Mouse (Mus musculus) midbrain, embryonic 11.5 days (tissue): ENCODE data around the gene Ppme1. TPM values are rescaled to one million over a fixed set of nuclear protein-coding genes. Genes with fewer than 3 reads are reported as not detected.

Experiments used
- ATAC-seq: fragments of 200-750 bp; cut with Nextera tagmentation; 2 replicates; pipeline ENCODE4 v1.8.0; 2017; ENCODE audit warnings: moderate TSS enrichment, moderate library complexity; ENCODE audit not compliant: low FRiP score
- DNase-seq: peaks from one replicate; pipeline ENCODE4 v3.0.0; 2015; ENCODE audit warnings: low spot score; ENCODE audit errors: missing footprints
- H3K27ac ChIP-seq: fragments of 300-500 bp; sonication (generic); 2 replicates; pipeline ENCODE4 v1.5.1; 2014; ENCODE audit warnings: low read depth, low read length
- H3K27me3 ChIP-seq: fragments of 300-500 bp; sonication (generic); 2 replicates; pipeline ENCODE4 v1.6.1; 2014; ENCODE audit warnings: mild to moderate bottlenecking, low read length, moderate library complexity, mixed read lengths; ENCODE audit not compliant: control insufficient read depth, insufficient read depth
- H3K36me3 ChIP-seq: fragments of 300-500 bp; sonication (generic); 2 replicates; pipeline ENCODE4 v1.6.1; 2014; ENCODE audit warnings: mild to moderate bottlenecking, low read length, moderate library complexity, mixed read lengths; ENCODE audit not compliant: control insufficient read depth, insufficient read depth
- H3K4me1 ChIP-seq: fragments of 300-500 bp; sonication (generic); 2 replicates; pipeline ENCODE4 v1.6.1; 2014; ENCODE audit warnings: low read length; ENCODE audit not compliant: control insufficient read depth, insufficient read depth
- H3K4me2 ChIP-seq: fragments of 300-500 bp; sonication (generic); 2 replicates; pipeline ENCODE4 v1.6.1; 2014; ENCODE audit warnings: mild to moderate bottlenecking, moderate library complexity
- H3K4me3 ChIP-seq: fragments of 300-500 bp; sonication (generic); 2 replicates; pipeline ENCODE4 v1.5.1; 2014; ENCODE audit warnings: low read depth, low read length
- H3K9ac ChIP-seq: fragments of 300-500 bp; sonication (generic); 2 replicates; pipeline ENCODE4 v1.6.1; 2014; ENCODE audit warnings: low read length
- H3K9me3 ChIP-seq: fragments of 300-500 bp; sonication (generic); 2 replicates; pipeline ENCODE4 v1.6.1; 2016; ENCODE audit warnings: low read length; ENCODE audit not compliant: control insufficient read depth
- WGBS: fragments of 180-500 bp; shearing (Covaris S2); extraction: QIAGEN DNeasy Blood & Tissue Kit; methylation state at CpG from one replicate; pipeline ENCODE4 v1.1.7; 2014; 5-methylcytosine and 5-hydroxymethylcytosine counted together
- polyA plus RNA-seq: library from polyadenylated mRNA; unstranded; fragments of >200 nt; fragmentation: Nextera tagmentation; extraction: Ambion mirVana; gene quantifications from 2 replicates; pipeline ENCODE4 v1.2.1, GENCODE M21; 2014

The Ppme1 gene
- polyA plus RNA-seq, 1 experiment from 2014 or later, result 95.4 TPM

DNA sequence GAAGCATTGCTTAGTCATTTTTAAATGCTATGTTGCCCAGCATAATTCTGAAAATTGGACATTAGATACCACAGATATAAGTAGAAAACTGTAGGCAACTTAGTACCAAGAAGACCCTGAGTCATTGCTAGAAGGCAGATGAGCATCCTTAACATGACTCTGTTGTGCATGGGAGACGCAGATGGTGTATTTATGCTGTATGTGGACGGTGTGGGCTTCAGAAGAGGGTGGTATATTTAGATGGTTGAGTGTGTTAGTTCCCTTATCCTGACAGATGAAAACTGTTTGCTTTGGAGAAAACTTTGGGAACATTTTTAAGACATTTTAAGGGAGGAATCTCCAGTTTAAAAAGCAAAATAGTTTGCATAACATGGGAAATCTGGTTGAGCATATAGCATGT is 16.1 kb upstream of the Ppme1 start:
- Histone ChIP-seq H3K36me3 (peaks cover 4% of the 10 kb centered on the region), H3K9ac (no peak overlapping the region), H3K27me3 (no peaks in the 10 kb centered on the region), H3K4me3 (no peak overlapping the region), H3K4me1 (no peaks in the 10 kb centered on the region), H3K9me3 (no peaks in the 10 kb centered on the region), H3K4me2 (no peak overlapping the region), H3K27ac (no peak overlapping the region)
- DNase-seq (peak; percentile 8), ATAC-seq (no peak)
- WGBS, result 94% methylated on average over 2 of the region's 2 CpGs

DNA sequence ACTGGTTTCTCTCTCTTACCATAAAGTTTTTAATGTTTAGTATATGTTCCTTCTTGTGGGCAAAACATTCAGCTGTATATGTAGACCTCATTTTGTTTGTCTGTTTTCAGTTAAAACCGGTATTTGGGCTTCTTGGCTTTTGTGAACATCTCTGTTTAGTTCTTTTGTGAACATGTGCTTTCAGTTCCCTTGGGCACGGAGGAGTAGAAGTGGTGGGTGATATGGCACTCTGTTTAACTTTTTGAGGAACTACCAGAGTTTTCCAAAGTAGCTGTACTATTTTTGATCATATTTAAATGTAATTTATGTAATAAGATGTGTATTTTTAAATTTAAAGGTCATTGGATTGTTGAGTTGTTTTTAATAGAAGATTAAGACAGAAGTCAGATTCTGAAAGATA is 11.1 kb upstream of the Ppme1 start:
- DNase-seq (no peak), ATAC-seq (no peak)
- Histone ChIP-seq H3K4me2 (no peak overlapping the region), H3K4me3 (no peak overlapping the region), H3K9ac (no peak overlapping the region), H3K36me3 (peaks cover 14% of the 10 kb centered on the region), H3K27me3 (no peaks in the 10 kb centered on the region), H3K27ac (no peak overlapping the region), H3K9me3 (no peaks in the 10 kb centered on the region), H3K4me1 (no peaks in the 10 kb centered on the region)
- 90% methylated on average over 2 of the region's 2 CpGs for WGBS

DNA sequence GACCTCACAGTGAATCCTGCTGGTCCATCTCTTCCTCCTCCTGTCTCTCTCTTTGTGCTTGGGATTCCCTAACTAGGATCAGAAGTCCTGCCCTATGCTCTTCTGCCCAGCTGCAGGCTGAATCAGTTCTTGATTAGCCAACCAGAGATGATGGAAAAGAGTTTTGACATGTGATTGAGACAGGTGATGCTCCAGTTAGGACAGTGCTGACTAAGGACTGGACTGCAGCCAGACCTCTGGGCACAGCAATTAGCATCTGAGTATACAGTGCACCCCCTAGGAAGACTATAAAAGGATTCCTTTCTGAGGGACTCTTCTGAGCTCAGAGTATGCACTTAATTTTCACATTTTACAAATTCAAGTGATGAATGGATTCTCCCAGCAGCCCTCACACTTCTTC is 9.1 kb upstream of the Ppme1 start:
- DNase-seq (peak; percentile 54), ATAC-seq (no peak)
- H3K4me2 ChIP-seq, result no peak overlapping the region
- peaks cover 11% of the 10 kb centered on the region for H3K36me3 ChIP-seq
- no peak overlapping the region for H3K4me3 ChIP-seq
- no peaks in the 10 kb centered on the region for H3K27me3 ChIP-seq
- H3K9ac ChIP-seq, result no peak overlapping the region
- no peaks in the 10 kb centered on the region for H3K4me1 ChIP-seq
- no peaks in the 10 kb centered on the region for H3K9me3 ChIP-seq
- no peak overlapping the region for H3K27ac ChIP-seq

DNA sequence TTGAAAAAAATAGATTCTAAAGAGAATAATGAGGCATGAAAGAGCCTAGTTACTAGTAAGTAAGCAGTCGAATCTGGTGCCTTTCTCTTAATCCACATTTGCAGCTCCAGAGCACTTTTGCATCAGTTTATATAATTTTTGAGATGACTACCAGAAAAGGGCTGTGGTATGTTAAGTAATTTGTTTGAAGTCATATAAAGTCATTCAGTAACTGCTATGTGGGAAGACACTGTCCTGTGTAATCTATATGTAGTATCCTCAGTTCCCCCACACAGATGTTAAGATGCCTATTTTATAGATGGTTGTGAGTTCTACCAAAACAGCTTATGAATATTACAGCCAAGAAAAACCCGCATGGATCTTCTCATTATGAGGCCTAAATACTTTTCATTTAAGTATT is 6.2 kb upstream of the Ppme1 start:
- no peak overlapping the region for H3K27ac ChIP-seq
- H3K4me1 ChIP-seq, result peaks cover 2% of the 10 kb centered on the region; the same call in 1 of the 2 replicates
- H3K36me3 ChIP-seq, result peaks cover 18% of the 10 kb centered on the region
- H3K9me3 ChIP-seq, result no peaks in the 10 kb centered on the region
- no peak overlapping the region for H3K4me3 ChIP-seq
- no peak overlapping the region for H3K9ac ChIP-seq
- ATAC-seq (no peak), DNase-seq (peak; percentile 26)
- WGBS, result 92% methylated on average over 2 of the region's 2 CpGs
- no peaks in the 10 kb centered on the region for H3K27me3 ChIP-seq
- H3K4me2 ChIP-seq, result no peak overlapping the region

DNA sequence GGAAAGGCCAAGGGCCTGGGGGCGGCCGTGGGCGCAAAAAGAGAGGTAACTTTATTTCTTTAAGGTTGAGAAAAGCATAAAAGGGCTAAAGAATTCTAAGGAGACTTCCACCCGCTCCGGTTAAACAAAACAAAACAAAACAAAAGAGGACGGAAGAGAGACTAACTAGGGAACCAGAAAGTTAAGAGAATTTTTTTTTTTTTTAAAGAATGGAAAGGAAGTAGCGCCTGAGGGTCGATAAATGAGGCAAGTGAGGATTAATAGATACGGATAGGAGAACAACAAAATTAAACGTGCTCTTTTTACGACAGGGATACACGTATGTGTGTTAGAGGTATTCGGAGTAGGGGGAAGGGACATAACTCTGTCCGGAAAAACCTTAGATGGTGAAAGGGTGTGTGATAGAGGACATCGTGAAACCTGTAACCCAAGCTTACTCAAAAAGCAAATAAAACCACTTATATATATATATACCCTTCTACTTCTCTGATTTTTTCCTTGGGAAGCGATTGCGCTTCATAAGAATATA is 409 bp upstream of the Ppme1 start:
- Histone ChIP-seq H3K4me3 (peak overlapping the region; percentile 75), H3K4me2 (peak overlapping the region; percentile 47), H3K27ac (peak overlapping the region; percentile 71), H3K9ac (peak overlapping the region; percentile 75), H3K9me3 (no peaks in the 10 kb centered on the region), H3K27me3 (no peaks in the 10 kb centered on the region), H3K4me1 (peaks cover 12% of the 10 kb centered on the region), H3K36me3 (peaks cover 7% of the 10 kb centered on the region; the same call in 1 of the 2 replicates)
- 7% methylated on average over 17 of the region's 17 CpGs for WGBS
- DNase-seq, result no peak
- ATAC-seq, result no peak

DNA sequence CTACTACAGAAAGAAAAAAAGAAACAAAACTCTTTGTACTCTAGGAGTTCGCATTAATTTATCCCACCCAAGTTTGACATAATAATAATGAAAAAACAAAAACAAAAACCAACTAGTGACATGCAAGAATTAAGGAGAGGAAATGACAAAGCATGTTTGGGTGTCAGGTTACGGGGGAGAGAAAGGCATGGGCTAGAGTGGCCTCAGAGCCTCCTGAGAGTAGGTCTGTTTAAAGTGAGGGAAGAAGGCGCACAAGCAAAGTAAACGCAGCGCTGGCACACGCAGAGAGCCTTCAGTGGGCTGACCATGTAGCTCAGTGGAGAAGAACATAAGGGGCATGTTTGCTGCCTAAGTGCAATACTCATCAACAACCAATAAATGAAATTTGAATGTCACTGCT is 7.2 kb downstream of the Ppme1 start:
- no peaks in the 10 kb centered on the region for H3K9me3 ChIP-seq
- H3K36me3 ChIP-seq, result no peaks in the 10 kb centered on the region
- no peak for DNase-seq
- no peak overlapping the region for H3K4me2 ChIP-seq
- H3K4me1 ChIP-seq, result no peaks in the 10 kb centered on the region; the same call in 1 of the 2 replicates
- no peak overlapping the region for H3K4me3 ChIP-seq
- WGBS, result 63% methylated on average over 6 of the region's 6 CpGs
- ATAC-seq, result no peak
- H3K9ac ChIP-seq, result no peak overlapping the region
- no peak overlapping the region for H3K27ac ChIP-seq
- no peaks in the 10 kb centered on the region for H3K27me3 ChIP-seq

DNA sequence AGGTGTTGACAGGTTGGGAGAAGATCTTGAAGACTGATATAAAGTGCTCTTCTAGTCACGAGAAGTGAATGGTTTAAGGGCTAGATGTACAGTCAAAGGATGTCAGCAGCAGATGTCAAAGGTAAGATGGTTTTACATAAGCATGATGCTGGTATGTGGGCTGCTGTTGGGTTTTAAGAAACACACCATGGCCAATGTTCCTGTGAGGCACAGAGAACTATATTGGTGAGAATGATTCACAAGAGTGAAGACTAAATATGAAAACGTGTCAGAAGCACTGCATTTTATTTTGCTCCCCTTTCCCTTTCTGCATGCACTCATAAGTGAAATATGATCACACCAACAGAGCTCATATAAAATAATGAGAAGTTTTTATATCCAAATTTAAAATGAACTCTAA is 8.9 kb downstream of the Ppme1 start:
- ATAC-seq (no peak), DNase-seq (no peak)
- Histone ChIP-seq H3K4me1 (no peaks in the 10 kb centered on the region), H3K9me3 (no peaks in the 10 kb centered on the region), H3K27ac (no peak overlapping the region), H3K4me2 (no peak overlapping the region), H3K27me3 (no peaks in the 10 kb centered on the region), H3K4me3 (no peak overlapping the region), H3K36me3 (no peaks in the 10 kb centered on the region), H3K9ac (no peak overlapping the region)
- WGBS, result 86% methylated on average over 2 of the region's 2 CpGs

DNA sequence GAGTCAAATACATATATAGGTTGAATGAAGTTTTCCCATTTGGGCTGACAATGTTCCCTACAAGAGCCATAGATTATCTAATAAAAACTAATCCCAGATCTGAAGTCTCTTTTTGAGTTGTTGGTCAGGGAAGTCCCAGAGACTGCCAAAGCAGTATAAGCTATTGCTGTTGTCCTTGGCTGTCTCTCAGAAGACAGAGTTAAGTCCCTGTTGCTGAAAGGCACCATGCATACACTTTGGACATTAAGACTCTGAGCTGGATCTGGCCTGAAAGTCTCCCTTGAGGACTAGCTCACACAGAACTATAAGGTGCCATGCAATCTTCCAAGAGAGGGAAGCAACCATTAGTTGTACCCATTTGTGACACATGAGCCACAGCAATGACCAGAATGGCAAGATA is 14.3 kb downstream of the Ppme1 start:
- no peak overlapping the region for H3K27ac ChIP-seq
- H3K9me3 ChIP-seq, result no peaks in the 10 kb centered on the region
- H3K9ac ChIP-seq, result no peak overlapping the region
- no peak overlapping the region for H3K4me3 ChIP-seq
- H3K4me1 ChIP-seq, result no peaks in the 10 kb centered on the region
- no peaks in the 10 kb centered on the region for H3K36me3 ChIP-seq
- ATAC-seq (no peak), DNase-seq (no peak)
- H3K27me3 ChIP-seq, result no peaks in the 10 kb centered on the region
- no peak overlapping the region for H3K4me2 ChIP-seq

DNA sequence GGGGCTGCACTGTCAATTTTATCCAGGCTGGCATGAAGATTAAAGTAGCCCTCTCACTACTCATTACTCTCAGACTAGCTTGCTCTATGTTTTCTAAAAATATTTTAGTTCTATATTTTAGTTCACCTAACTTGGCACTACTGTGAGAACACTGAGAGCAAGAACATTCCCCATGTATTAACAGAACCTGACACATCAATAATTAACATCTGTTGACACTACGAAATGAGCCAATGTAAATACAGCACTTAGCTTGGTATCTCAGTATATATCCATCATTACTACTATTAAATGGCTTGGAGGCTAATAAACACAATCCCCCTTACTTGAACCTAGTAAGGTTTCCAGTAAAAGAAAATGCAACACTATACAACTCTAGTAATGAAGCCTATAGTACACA is 15.3 kb downstream of the Ppme1 start:
- no peak overlapping the region for H3K4me2 ChIP-seq
- WGBS, result 93% methylated on average over 1 of the region's 1 CpGs
- DNase-seq (no peak), ATAC-seq (no peak)
- H3K27ac ChIP-seq, result no peak overlapping the region
- no peaks in the 10 kb centered on the region for H3K9me3 ChIP-seq
- no peaks in the 10 kb centered on the region for H3K36me3 ChIP-seq
- no peaks in the 10 kb centered on the region for H3K27me3 ChIP-seq
- no peaks in the 10 kb centered on the region for H3K4me1 ChIP-seq
- H3K4me3 ChIP-seq, result no peak overlapping the region
- no peak overlapping the region for H3K9ac ChIP-seq

DNA sequence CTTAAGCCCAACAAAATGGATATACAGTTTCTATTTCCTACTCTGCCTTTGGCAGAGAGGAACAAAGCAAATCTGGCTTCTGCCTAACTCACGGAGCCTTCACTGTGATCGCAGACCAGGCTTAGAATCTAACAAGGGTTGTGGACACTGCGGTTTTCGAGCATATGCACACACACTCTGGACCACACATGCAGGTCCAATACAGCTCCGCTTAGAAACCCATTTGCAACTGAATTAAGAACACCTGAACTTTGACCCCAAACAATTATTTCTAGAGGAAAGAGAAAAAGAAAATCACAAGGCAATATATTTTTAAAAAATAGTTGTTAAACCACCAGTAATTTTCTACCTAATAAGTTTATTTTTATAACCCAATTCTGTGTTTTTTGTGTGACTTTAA is 15.8 kb downstream of the Ppme1 start:
- no peak for ATAC-seq
- Histone ChIP-seq H3K27ac (no peak overlapping the region), H3K9me3 (no peaks in the 10 kb centered on the region), H3K4me2 (no peak overlapping the region), H3K9ac (no peak overlapping the region), H3K36me3 (no peaks in the 10 kb centered on the region), H3K27me3 (no peaks in the 10 kb centered on the region), H3K4me3 (no peak overlapping the region), H3K4me1 (no peaks in the 10 kb centered on the region)
- 82% methylated on average over 5 of the region's 5 CpGs for WGBS
- DNase-seq, result no peak
